In genomic region chr13:43633024-43633423, GRCm38 (mm10) we compare ENCODE assay signal across 21 mouse cellular contexts. TPM values are rescaled to one million over a fixed set of nuclear protein-coding genes. Genes with fewer than 3 reads are reported as not detected.
"Had no signal": no experiment of that assay in that cellular context is flagged by ENCODE, and none has a peak within 500 bp of the region (broad histone marks: within the 10 kb centered on the region; RNA-seq: fewer than 3 reads in every experiment).

No protein-coding gene starts in this region.

- H3K27me3 ChIP-seq: midbrain, embryonic 12.5 days; neural tube, embryonic 13.5 days; neural tube, embryonic 15.5 days had no signal

- H3K27ac ChIP-seq: midbrain, embryonic 10.5 days; midbrain, embryonic 12.5 days; neural tube, embryonic 13.5 days; neural tube, embryonic 15.5 days had no signal

- ATAC-seq: midbrain, embryonic 16.5 days had no signal

- H3K4me3 ChIP-seq: midbrain, embryonic 10.5 days; midbrain, embryonic 12.5 days; myocyte; neural tube, embryonic 13.5 days; neural tube, embryonic 15.5 days had no signal

- DNase-seq: lung, adult 18-20 months; lung, embryonic 14.5 days; lung, postnatal 10 days; lung, postnatal 4 days; midbrain, embryonic 14.5 days; retina, postnatal 1 day; right cerebral cortex, adult 18-20 months; right cerebral cortex, postnatal 25 days; right cerebral cortex, postnatal 4 days; spleen, adult 18-20 months; thymus, adult 18-20 months; thymus, postnatal 14 days; thymus, postnatal 36 days had no signal

RNA-seq across cellular contexts. Expression of gene Rnf182, which starts 17.5 kb away (rescaled TPM):
- total RNA-seq: megakaryocyte, adult 5-6 weeks; megakaryocyte-erythroid progenitor cell, adult 5-6 weeks had no signal
- polyA plus RNA-seq: myocyte had no signal
